Mouse (Mus musculus): Measurements from ENCODE around the gene Dock11. TPM values are rescaled to one million over a fixed set of nuclear protein-coding genes. Genes with fewer than 3 reads are reported as not detected.

Gene Dock11
- polyA plus RNA-seq, 1 experiment from 2014 or later = 5.7 TPM

Other genes starting within 250 kb of the Dock11 start
- gene Il13ra1, start 223.3 kb downstream of the Dock11 start, polyA plus RNA-seq (2016; fragmentation: Nextera tagmentation; extraction: Ambion mirVana) = 4.1 and 4.6 TPM in 2 replicates

Data from liver, embryonic 12.5 days (tissue).